Mouse (Mus musculus) E14TG2a.4 (cell line): ENCODE data around the gene Cryga.

Source experiments
- CTCF ChIP-seq: conservative IDR thresholded peaks from 2 replicates; pipeline ENCODE4 v1.5.1; 2014; ENCODE audit warnings: low read length
- NANOG ChIP-seq: IDR thresholded peaks from 2 replicates; pipeline ENCODE4 v1.6.1; 2014; ENCODE audit warnings: borderline replicate concordance, low read length, mixed read lengths
- POU5F1 ChIP-seq: IDR thresholded peaks from 2 replicates; pipeline ENCODE4 v1.6.1; 2014; ENCODE audit warnings: low read length, borderline replicate concordance

GRCm38 (mm10) chr1:65090370-65090769, 12.8 kb downstream of the Cryga start:
- no peak for TF ChIP-seq CTCF
- no peak for TF ChIP-seq POU5F1
- TF ChIP-seq NANOG, result no peak
